Mouse (Mus musculus) C2C12 (cell line): ENCODE measurements at regions not wholly inside any gene's neighbourhood (a gene's known extent, or its start where the extent isn't known, plus 50 kb on each side); places are given as distances from the start of the nearest gene placed in this dataset.
A peak's percentile ranks its signal among the peaks of the same experiment; 100 is the strongest.

Source experiments
- H3K27me3 ChIP-seq: one replicate; pipeline ENCODE4 v1.6.1; 2011; ENCODE audit not compliant: control insufficient read depth, insufficient read depth, insufficient read length
- H3K36me3 ChIP-seq: one replicate; pipeline ENCODE4 v1.6.1; 2011; ENCODE audit not compliant: control insufficient read depth, insufficient read depth
- H3K4me3 ChIP-seq: one replicate; pipeline ENCODE4 v1.5.1; 2011; ENCODE audit warnings: mild to moderate bottlenecking, control low read depth; ENCODE audit not compliant: poor library complexity, insufficient read depth, severe bottlenecking
- H3K79me2 ChIP-seq: one replicate; pipeline ENCODE4 v1.6.1; 2011; ENCODE audit not compliant: control insufficient read depth, insufficient read depth
- H3K79me3 ChIP-seq: one replicate; pipeline ENCODE4 v1.6.1; 2011; ENCODE audit warnings: low read depth, control low read depth
- H3ac ChIP-seq: one replicate; pipeline ENCODE3; 2011; ENCODE audit warnings: low read depth; ENCODE audit not compliant: control insufficient read depth, insufficient read length
- CEBPB ChIP-seq: IDR thresholded peaks from one replicate; pipeline ENCODE4 v1.6.1; 2011; ENCODE audit warnings: low read depth, mild to moderate bottlenecking, control low read depth, moderate library complexity
- CTCF ChIP-seq: IDR thresholded peaks from one replicate; pipeline ENCODE4 v1.5.1; 2011; ENCODE audit not compliant: control insufficient read depth, insufficient read depth, insufficient read length
- FOSL1 ChIP-seq: IDR thresholded peaks from one replicate; pipeline ENCODE4 v1.8.0; 2011; ENCODE audit warnings: mild to moderate bottlenecking, low read length; ENCODE audit not compliant: poor library complexity, insufficient read depth, severe bottlenecking
- MAX ChIP-seq: IDR thresholded peaks from one replicate; pipeline ENCODE4 v1.6.1; 2011; ENCODE audit warnings: mild to moderate bottlenecking, control low read depth
- MYOD1 ChIP-seq: IDR thresholded peaks from one replicate; pipeline ENCODE4 v1.6.1; 2011; ENCODE audit warnings: low read depth; ENCODE audit not compliant: control insufficient read depth, insufficient read length
- MYOG ChIP-seq: IDR thresholded peaks from one replicate; pipeline ENCODE4 v1.6.1; 2011; ENCODE audit not compliant: control insufficient read depth, insufficient read length; ENCODE audit errors: extremely low read depth
- USF1 ChIP-seq: IDR thresholded peaks from one replicate; pipeline ENCODE4 v1.6.1; 2011; ENCODE audit warnings: low read depth, mild to moderate bottlenecking, control low read depth, moderate library complexity

DNA sequence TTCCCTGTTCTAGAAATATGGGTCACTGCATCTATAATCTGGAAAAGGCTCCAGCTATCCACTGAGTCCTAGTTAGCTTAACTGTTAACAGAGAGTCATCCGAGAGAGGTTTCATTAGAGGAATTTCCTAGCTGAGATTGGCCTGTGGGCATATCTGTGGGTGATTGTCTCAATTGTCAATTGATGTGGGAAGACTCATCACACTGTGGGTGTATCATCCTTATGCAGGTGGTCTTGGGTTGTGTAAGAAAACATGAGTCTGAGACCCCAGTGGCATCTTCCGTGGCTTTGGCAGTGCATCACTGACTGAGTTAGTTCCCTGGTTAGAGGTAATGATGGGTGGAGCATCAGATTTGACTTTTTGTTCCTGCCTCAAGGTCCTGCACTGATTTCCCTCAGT lies 156.7 kb upstream of the Gm5148 start:
- H3K36me3 ChIP-seq: no peaks in the 10 kb centered on the region
- no peaks in the 10 kb centered on the region for H3K27me3 ChIP-seq

DNA sequence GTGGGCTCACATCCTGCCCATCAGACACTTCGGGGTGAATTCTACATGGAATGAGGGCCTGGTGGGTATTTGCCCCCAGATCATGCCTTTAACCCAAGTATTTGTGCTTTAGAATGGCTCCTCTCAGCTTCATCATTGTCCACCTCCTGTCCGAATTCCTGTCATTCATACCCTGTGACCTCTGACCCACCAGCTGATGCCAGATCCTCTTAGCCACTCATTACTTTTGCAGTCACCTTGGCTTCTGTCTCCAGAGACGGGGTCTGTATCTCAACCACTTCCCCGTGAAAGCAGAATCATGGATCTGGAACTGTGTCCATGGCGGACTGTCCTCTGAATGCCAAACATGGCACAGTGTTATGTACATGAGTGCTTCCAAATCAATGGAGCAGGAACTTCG lies 154.8 kb upstream of the Gm5148 start:
- Histone ChIP-seq H3K79me2 (no peaks in the 10 kb centered on the region), H3K27me3 (no peaks in the 10 kb centered on the region)

More for the DNA sequence above, 156.7 kb upstream of the Gm5148 start:
- H3K79me2 ChIP-seq: no peaks in the 10 kb centered on the region
- H3K79me3 ChIP-seq: no peaks in the 10 kb centered on the region
- TF ChIP-seq FOSL1 (no peak), USF1 (no peak), MYOD1 (no peak), CTCF (no peak), MAX (no peak), MYOG (no peak), CEBPB (no peak)
- H3ac ChIP-seq: no peak overlapping the region
- no peak overlapping the region for H3K4me3 ChIP-seq

DNA sequence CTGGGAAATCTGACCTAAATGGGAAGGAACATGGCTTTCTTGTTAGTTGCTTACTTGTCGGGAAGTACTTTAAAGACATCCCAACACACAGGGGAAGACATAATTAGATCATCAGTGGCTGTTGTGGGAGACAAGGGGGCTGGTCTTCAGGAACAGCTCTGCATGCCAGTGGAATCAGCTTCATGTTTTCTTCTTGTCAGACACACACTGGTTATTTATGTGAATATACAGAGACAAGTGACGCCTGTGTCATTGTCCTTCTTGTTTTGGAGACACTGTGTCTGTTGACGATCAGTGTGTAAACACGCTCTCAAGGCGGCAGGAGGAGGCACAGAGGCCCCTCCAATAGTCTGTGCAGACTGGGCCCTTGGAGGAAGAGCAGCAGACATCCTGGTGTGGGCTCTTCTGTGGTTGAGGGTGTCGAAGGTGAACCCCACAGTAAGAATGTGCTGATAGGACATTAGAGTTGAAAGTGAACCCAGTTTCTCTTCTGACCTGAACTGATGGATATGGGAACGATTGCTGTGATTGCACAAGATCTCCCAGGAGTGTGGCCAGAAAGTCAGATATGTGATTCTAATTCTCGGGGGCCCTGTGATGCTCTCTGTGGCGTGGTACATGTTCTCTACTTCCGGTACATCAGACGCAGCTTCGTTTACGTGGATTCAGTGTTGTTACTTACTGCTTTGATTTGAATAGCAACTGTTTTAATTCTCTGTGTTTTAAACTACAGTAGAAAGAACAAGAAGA lies 151.9 kb upstream of the Gm5148 start:
- H3K27me3 ChIP-seq: no peaks in the 10 kb centered on the region

More for the DNA sequence above, 154.8 kb upstream of the Gm5148 start:
- no peak overlapping the region for H3ac ChIP-seq
- H3K36me3 ChIP-seq: no peaks in the 10 kb centered on the region
- no peaks in the 10 kb centered on the region for H3K79me3 ChIP-seq
- H3K4me3 ChIP-seq: no peak overlapping the region
- TF ChIP-seq CTCF: no peak
- no peak for TF ChIP-seq FOSL1
- TF ChIP-seq CEBPB: no peak
- no peak for TF ChIP-seq MYOG
- no peak for TF ChIP-seq USF1
- no peak for TF ChIP-seq MYOD1
- TF ChIP-seq MAX: no peak

DNA sequence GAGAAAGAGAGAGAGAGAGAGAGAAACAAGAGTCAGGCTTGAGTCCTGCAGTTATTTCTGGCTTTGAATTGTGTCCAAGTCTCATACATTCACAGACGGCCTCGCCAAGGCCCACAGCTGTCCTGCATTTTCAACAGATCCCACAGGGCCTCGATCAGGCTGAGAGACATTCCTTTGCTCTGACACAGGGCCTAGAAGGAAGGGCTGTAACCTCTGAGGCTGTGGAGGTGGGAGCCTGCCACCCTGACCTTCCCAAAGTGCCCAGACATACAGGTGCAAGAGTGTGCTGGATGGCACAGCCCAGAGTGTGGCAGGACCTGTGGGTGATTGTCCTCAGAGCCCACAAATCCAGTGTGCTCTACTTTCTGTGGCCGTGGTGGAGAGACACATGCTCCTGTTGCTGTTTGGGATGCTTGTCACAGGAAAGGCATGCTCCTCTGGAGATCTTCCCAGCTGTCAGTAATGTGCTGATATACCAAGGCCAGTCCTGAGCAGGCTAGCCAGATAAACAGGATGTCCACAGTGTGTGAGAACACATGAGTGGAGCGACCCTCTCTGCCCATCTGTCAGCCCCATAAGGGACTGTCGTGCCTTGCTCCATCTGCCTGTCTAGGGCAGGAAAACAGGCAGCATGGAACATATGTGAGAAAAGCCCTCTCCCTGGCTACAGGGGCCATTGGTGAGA lies 151.2 kb upstream of the Gm5148 start:
- no peak overlapping the region for H3K4me3 ChIP-seq
- H3K79me3 ChIP-seq: no peaks in the 10 kb centered on the region
- H3K36me3 ChIP-seq: no peaks in the 10 kb centered on the region
- H3K27me3 ChIP-seq: no peaks in the 10 kb centered on the region
- TF ChIP-seq CEBPB: no peak
- TF ChIP-seq MYOD1: peak; percentile 84
- no peak for TF ChIP-seq CTCF
- no peaks in the 10 kb centered on the region for H3K79me2 ChIP-seq
- no peak overlapping the region for H3ac ChIP-seq

More for the DNA sequence above, 151.9 kb upstream of the Gm5148 start:
- H3K79me3 ChIP-seq: no peaks in the 10 kb centered on the region
- no peaks in the 10 kb centered on the region for H3K79me2 ChIP-seq
- TF ChIP-seq CEBPB (peak; percentile 43), FOSL1 (no peak)
- no peaks in the 10 kb centered on the region for H3K36me3 ChIP-seq
- no peak overlapping the region for H3ac ChIP-seq
- no peak overlapping the region for H3K4me3 ChIP-seq

DNA sequence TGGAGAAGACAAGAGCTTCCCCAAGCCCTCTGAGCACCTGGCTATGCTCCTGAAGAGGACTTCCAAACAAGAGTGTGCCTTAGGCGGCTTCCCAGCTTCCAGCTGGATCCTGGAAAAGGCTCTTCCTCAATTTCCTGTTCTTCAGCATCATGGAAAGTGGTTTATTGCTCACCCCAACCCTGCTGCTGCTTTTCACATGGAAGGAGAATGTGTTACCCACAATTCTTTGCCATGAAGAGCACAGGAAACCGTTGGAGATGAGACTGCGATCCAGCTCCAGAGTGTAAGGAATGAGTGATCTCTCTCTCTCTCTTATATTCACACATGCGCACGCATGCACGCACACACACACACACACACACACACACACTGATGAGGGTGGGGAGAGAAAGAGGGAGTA lies 150.6 kb upstream of the Gm5148 start:
- TF ChIP-seq MYOD1: no peak
- no peak for TF ChIP-seq CTCF
- no peak for TF ChIP-seq FOSL1
- TF ChIP-seq USF1: no peak
- H3K27me3 ChIP-seq: no peaks in the 10 kb centered on the region

DNA sequence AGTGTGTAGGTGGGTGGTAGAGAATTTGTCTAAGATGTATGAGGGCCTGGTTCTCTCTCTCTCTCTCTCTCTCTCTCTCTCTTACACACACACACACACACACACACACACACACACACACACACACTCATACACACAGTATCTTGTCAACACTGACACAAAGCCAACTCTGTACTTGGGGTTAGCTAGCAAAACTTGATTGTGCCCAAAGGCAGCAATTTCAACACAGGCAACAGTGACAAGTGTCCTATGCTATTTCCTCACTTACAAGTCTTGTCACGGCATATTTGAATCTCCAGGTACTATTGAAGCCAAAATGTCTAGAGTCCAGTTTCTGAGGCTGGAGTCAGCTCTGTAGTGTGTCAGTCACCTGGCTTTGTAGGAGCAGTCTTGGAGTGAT lies 150.1 kb upstream of the Gm5148 start:
- H3K4me3 ChIP-seq: no peak overlapping the region
- no peaks in the 10 kb centered on the region for H3K27me3 ChIP-seq
- no peaks in the 10 kb centered on the region for H3K79me2 ChIP-seq
- H3K79me3 ChIP-seq: no peaks in the 10 kb centered on the region
- TF ChIP-seq FOSL1 (no peak), CEBPB (no peak), MAX (no peak), MYOD1 (no peak)
- H3K36me3 ChIP-seq: no peaks in the 10 kb centered on the region
- H3ac ChIP-seq: no peak overlapping the region

More for the DNA sequence above, 150.6 kb upstream of the Gm5148 start:
- Histone ChIP-seq H3K79me2 (no peaks in the 10 kb centered on the region), H3K36me3 (no peaks in the 10 kb centered on the region), H3K79me3 (no peaks in the 10 kb centered on the region), H3ac (no peak overlapping the region), H3K4me3 (no peak overlapping the region)
